Mouse (Mus musculus) bone marrow, adult 2 months (tissue): ENCODE data around the gene Gm42417.

ENCODE experiments used
- CTCF ChIP-seq: fragments of 200-500 bp; IDR thresholded peaks from 2 replicates; pipeline ENCODE4 v1.5.1; 2011; ENCODE audit warnings: low read length, control low read depth; ENCODE audit not compliant: control insufficient read depth, insufficient read depth
- POLR2A ChIP-seq: fragments of 200-500 bp; IDR thresholded peaks from 2 replicates; pipeline ENCODE4 v1.6.1; 2011; ENCODE audit warnings: low read depth, mild to moderate bottlenecking, control low read depth, low read length, borderline replicate concordance; ENCODE audit not compliant: control insufficient read depth

DNA sequence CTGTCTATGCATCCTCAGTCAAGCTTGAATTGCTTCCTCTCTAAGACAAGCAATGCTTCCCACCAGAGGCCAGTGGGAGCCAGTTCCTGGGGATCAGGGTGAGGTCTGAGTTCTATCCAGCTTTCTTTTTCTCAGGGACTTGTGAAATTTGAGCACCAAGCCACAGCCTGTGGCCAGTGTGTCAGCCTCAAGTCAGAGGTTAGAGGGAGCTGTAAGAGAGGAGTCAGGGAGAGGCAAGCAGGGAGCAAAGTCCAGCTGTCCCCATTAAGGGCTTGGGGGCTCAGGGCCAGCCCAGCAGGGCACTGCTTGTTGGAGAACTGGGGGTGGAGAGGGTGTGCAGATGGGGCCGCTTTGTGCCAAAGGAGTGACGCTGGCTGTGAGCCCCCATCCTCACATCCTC is 24.0 kb upstream of the Gm42417 start:
- no peak for TF ChIP-seq CTCF
- no peak for TF ChIP-seq POLR2A
